Mouse (Mus musculus) hindbrain, embryonic 13.5 days (tissue): Measurements from ENCODE around the gene Nrxn3. TPM values are rescaled to one million over a fixed set of nuclear protein-coding genes. Genes with fewer than 3 reads are reported as not detected.

ENCODE experiments used
- ATAC-seq: fragments of 200-750 bp; cut with Nextera tagmentation; 2 replicates; pipeline ENCODE4 v1.8.0; 2017; ENCODE audit warnings: moderate TSS enrichment; ENCODE audit not compliant: low FRiP score
- H3K27ac ChIP-seq: fragments of 300-500 bp; sonication (generic); 2 replicates; pipeline ENCODE4 v1.5.1; 2015; ENCODE audit warnings: inconsistent platforms, mild to moderate bottlenecking, moderate library complexity
- H3K27me3 ChIP-seq: fragments of 300-500 bp; sonication (generic); 2 replicates; pipeline ENCODE4 v1.6.1; 2015; ENCODE audit warnings: mild to moderate bottlenecking, inconsistent platforms
- H3K36me3 ChIP-seq: fragments of 300-500 bp; sonication (generic); 2 replicates; pipeline ENCODE4 v1.6.1; 2015; ENCODE audit warnings: mild to moderate bottlenecking, inconsistent platforms
- H3K4me1 ChIP-seq: fragments of 300-500 bp; sonication (generic); replicated peaks from 2 replicates; pipeline ENCODE4 v1.6.1; 2015; ENCODE audit warnings: inconsistent platforms
- H3K4me2 ChIP-seq: fragments of 300-500 bp; sonication (generic); 2 replicates; pipeline ENCODE4 v1.6.1; 2015; ENCODE audit warnings: inconsistent platforms, mild to moderate bottlenecking, moderate library complexity
- H3K4me3 ChIP-seq: fragments of 300-500 bp; sonication (generic); 2 replicates; pipeline ENCODE4 v1.5.1; 2015; ENCODE audit warnings: mild to moderate bottlenecking, inconsistent platforms
- H3K9ac ChIP-seq: fragments of 300-500 bp; sonication (generic); 2 replicates; pipeline ENCODE4 v1.6.1; 2015; ENCODE audit warnings: mild to moderate bottlenecking, inconsistent platforms
- H3K9me3 ChIP-seq: fragments of 300-500 bp; sonication (generic); 2 replicates; pipeline ENCODE4 v1.6.1; 2016; ENCODE audit warnings: inconsistent platforms
- WGBS: fragments of 180-500 bp; shearing (Covaris S2); methylation state at CpG from one replicate; pipeline ENCODE4 v1.1.7; 2015; 5-methylcytosine and 5-hydroxymethylcytosine counted together
- polyA plus RNA-seq: library from polyadenylated mRNA; unstranded; fragments of >200 nt; fragmentation: Nextera tagmentation; extraction: Ambion mirVana; gene quantifications from 2 replicates; pipeline ENCODE4 v1.2.1, GENCODE M21; 2015

Nrxn3 gene
- polyA plus RNA-seq, 1 experiment from 2014 or later, result 92.1 TPM

- Histone ChIP-seq H3K4me1 (peaks cover 9% of the 10 kb centered on the region), H3K27ac (no peak overlapping the region), H3K9me3 (no peaks in the 10 kb centered on the region), H3K9ac (no peak overlapping the region), H3K27me3 (no peaks in the 10 kb centered on the region), H3K4me3 (no peak overlapping the region), H3K36me3 (no peaks in the 10 kb centered on the region), H3K4me2 (no peak overlapping the region)
- WGBS, result 23% methylated on average over 8 of the region's 8 CpGs
- no peak for ATAC-seq
These were observed 603.3 kb downstream of the Nrxn3 start for GRCm38 (mm10) chr12:89325864-89326560.

DNA sequence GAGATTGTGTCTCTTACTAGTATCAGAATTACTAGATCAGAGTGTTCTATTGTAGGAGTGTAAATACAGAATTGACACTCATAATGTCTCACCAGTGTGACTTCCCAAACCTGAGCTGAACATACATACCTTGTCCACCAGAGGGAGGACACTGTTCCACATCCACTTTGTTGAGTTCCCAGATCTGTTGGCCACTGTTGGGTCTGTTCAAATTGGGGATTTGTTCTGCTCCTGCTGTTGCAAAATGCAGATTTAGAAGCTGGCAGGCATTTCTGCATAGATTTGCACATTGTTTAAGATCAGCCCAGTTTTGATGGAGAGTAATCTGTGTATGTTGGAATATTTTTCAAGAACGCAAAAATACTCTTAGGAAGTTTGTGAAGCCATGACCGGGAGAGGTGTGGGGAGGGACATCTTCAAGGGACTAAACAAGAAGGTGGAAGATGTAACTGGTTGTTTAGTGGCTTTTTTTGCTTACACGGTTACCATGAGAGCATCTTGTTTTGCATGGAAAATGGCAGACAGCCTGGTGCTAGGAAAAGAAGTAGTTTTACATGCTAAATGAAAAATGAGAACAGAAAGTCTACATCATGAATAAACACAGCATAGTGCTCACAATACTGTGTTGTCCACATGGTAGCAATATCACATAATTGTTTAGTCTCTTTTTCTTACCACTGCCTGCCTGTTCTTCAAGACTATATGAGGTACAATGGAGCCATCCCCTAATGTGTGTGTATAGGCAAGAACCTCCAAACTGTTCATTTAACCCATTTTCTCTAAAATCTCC is 609.0 kb downstream of the Nrxn3 start:
- Histone ChIP-seq H3K27ac (no peak overlapping the region), H3K27me3 (no peaks in the 10 kb centered on the region), H3K4me3 (no peak overlapping the region), H3K9me3 (no peaks in the 10 kb centered on the region), H3K4me1 (no peaks in the 10 kb centered on the region), H3K9ac (no peak overlapping the region), H3K36me3 (no peaks in the 10 kb centered on the region), H3K4me2 (no peak overlapping the region)
- 97% methylated on average over 3 of the region's 3 CpGs for WGBS
- ATAC-seq, result no peak

GRCm38 (mm10) chr12:89333486-89333885 is 610.8 kb downstream of the Nrxn3 start:
- no peak for ATAC-seq
- H3K4me2 ChIP-seq, result no peak overlapping the region
- H3K27me3 ChIP-seq, result no peaks in the 10 kb centered on the region
- H3K9me3 ChIP-seq, result no peaks in the 10 kb centered on the region
- H3K9ac ChIP-seq, result no peak overlapping the region
- H3K36me3 ChIP-seq, result no peaks in the 10 kb centered on the region
- no peaks in the 10 kb centered on the region for H3K4me1 ChIP-seq
- WGBS, result 84% methylated on average over 5 of the region's 5 CpGs
- H3K27ac ChIP-seq, result no peak overlapping the region
- no peak overlapping the region for H3K4me3 ChIP-seq

- peaks cover under 1% of the 10 kb centered on the region; the same call in 1 of the 2 replicates for H3K4me1 ChIP-seq
- H3K4me3 ChIP-seq, result no peak overlapping the region
- WGBS, result 82% methylated on average over 4 of the region's 4 CpGs
- no peaks in the 10 kb centered on the region for H3K36me3 ChIP-seq
- no peak overlapping the region for H3K27ac ChIP-seq
- H3K4me2 ChIP-seq, result no peak overlapping the region
- no peaks in the 10 kb centered on the region for H3K27me3 ChIP-seq
- no peak for ATAC-seq
- no peak overlapping the region for H3K9ac ChIP-seq
- H3K9me3 ChIP-seq, result no peaks in the 10 kb centered on the region
These were observed 642.2 kb downstream of the Nrxn3 start for GRCm38 (mm10) chr12:89364850-89365249.

DNA sequence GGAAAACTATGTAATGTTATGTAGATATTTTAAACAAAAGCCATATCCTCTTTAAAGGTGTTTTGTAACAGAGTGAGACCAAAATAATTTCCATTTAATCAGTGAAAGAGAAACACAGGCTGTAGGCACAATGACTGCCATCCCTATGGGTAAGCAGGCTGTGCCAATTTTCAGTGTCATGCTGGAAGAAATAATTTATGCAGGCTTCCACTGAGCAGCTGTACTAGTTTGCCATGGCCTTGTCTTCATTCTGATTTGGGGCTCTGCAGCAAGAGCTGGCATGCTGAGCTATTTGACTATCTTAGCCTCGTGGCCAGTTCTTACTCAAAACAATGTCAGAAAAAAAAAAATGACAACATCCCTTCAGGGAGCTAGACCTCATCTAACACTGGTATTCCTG is 647.3 kb downstream of the Nrxn3 start:
- no peaks in the 10 kb centered on the region for H3K27me3 ChIP-seq
- no peak overlapping the region for H3K27ac ChIP-seq
- H3K4me1 ChIP-seq, result peaks cover 8% of the 10 kb centered on the region
- H3K9me3 ChIP-seq, result no peaks in the 10 kb centered on the region
- no peak overlapping the region for H3K4me2 ChIP-seq
- H3K4me3 ChIP-seq, result no peak overlapping the region
- WGBS, result 33% methylated on average over 1 of the region's 1 CpGs
- no peak for ATAC-seq
- no peaks in the 10 kb centered on the region for H3K36me3 ChIP-seq
- no peak overlapping the region for H3K9ac ChIP-seq

- H3K27ac ChIP-seq, result peak overlapping the region; percentile 67
- ATAC-seq, result no peak
- 70% methylated on average over 1 of the region's 1 CpGs for WGBS
These were observed 653.9 kb downstream of the Nrxn3 start for GRCm38 (mm10) chr12:89376600-89376999.

GRCm38 (mm10) chr12:89377051-89377643 is 654.5 kb downstream of the Nrxn3 start:
- H3K27ac ChIP-seq, result peak overlapping the region; percentile 67; the same call in 1 of the 2 replicates
- no peak overlapping the region for H3K4me3 ChIP-seq
- H3K9ac ChIP-seq, result no peak overlapping the region
- WGBS, result 50% methylated on average over 5 of the region's 5 CpGs
- no peaks in the 10 kb centered on the region for H3K9me3 ChIP-seq
- H3K4me2 ChIP-seq, result no peak overlapping the region
- peak; percentile 78 for ATAC-seq
- peaks cover 14% of the 10 kb centered on the region for H3K4me1 ChIP-seq
- no peaks in the 10 kb centered on the region for H3K27me3 ChIP-seq
- H3K36me3 ChIP-seq, result no peaks in the 10 kb centered on the region

More at GRCm38 (mm10) chr12:89376600-89376999, 653.9 kb downstream of the Nrxn3 start:
- Histone ChIP-seq H3K4me2 (no peak overlapping the region), H3K9ac (no peak overlapping the region), H3K27me3 (no peaks in the 10 kb centered on the region), H3K4me1 (peaks cover 14% of the 10 kb centered on the region), H3K9me3 (no peaks in the 10 kb centered on the region), H3K4me3 (no peak overlapping the region), H3K36me3 (no peaks in the 10 kb centered on the region)

DNA sequence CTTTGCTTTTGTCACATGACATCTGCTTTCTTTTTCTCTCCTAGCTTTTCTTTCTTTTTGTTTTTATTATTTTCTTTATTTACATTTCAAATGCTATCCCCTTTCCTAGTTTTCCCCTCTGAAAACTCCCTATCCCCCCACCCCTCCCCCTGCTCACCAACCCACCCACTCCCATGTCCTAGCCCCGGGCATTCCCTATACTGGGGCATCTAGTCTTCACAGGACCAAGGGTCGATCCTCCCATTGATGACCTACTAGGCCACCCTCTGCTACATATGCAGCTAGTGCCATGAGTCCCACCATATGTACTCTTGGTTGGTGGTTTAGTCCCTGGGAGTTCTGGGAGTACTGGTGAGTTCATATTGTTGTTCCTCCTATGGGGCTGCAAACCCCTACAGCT is 655.0 kb downstream of the Nrxn3 start:
- Histone ChIP-seq H3K36me3 (no peaks in the 10 kb centered on the region), H3K9ac (no peak overlapping the region), H3K27me3 (no peaks in the 10 kb centered on the region), H3K4me2 (no peak overlapping the region), H3K4me3 (no peak overlapping the region), H3K9me3 (no peaks in the 10 kb centered on the region), H3K27ac (no peak overlapping the region), H3K4me1 (peaks cover 14% of the 10 kb centered on the region)
- WGBS, result 87% methylated on average over 2 of the region's 2 CpGs
- no peak for ATAC-seq

- Histone ChIP-seq H3K9me3 (no peaks in the 10 kb centered on the region), H3K36me3 (no peaks in the 10 kb centered on the region), H3K27ac (no peak overlapping the region), H3K4me1 (no peaks in the 10 kb centered on the region), H3K4me2 (no peak overlapping the region), H3K9ac (no peak overlapping the region), H3K4me3 (no peak overlapping the region), H3K27me3 (no peaks in the 10 kb centered on the region)
- WGBS, result 17% methylated on average over 3 of the region's 3 CpGs
- ATAC-seq, result no peak
These were observed 660.6 kb downstream of the Nrxn3 start for GRCm38 (mm10) chr12:89383254-89383653.

DNA sequence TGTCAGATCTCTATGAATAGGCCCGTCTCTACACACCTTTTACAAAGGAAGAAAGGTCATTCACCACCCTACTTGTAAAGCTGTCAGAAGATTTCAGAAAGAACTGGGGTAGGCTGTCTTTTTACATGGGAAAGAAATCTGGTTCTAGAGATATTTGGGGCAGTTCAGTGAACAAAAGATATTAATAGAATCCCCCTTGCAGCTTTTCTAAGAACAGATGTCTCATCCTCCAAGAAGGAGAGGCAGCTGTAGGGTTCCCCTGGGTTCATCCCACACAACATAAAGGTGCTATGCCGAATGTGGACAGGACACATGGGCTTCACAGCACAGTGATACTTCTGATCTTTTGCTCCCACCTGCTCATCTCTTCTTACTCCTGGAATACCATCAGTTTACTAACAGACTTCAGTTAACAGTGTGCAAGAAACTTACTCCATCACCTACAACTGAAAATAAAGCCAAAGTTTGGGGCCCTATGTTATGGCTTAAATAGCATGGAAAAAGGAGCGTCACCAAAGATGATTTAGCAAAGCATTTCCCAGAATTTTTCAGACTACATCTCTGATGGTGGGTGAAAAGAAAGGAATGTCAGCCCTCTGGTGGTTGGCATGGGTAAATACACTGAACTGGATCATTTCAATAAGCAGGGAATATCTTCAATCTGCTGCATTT is 672.6 kb downstream of the Nrxn3 start:
- WGBS, result 54% methylated on average over 3 of the region's 3 CpGs
- H3K27ac ChIP-seq, result no peak overlapping the region; the same call in 1 of the 2 replicates
- H3K4me1 ChIP-seq, result 0 out of 2 replicates have a peak, but pooled peaks cover 8% of the 10 kb centered on the region

GRCm38 (mm10) chr12:89436519-89436918 is 713.8 kb downstream of the Nrxn3 start:
- Histone ChIP-seq H3K4me1 (no peaks in the 10 kb centered on the region), H3K4me2 (no peak overlapping the region), H3K36me3 (no peaks in the 10 kb centered on the region), H3K9ac (no peak overlapping the region), H3K27me3 (no peaks in the 10 kb centered on the region), H3K27ac (no peak overlapping the region), H3K4me3 (no peak overlapping the region), H3K9me3 (no peaks in the 10 kb centered on the region)
- no peak for ATAC-seq

More for the DNA sequence above, 672.6 kb downstream of the Nrxn3 start:
- Histone ChIP-seq H3K4me2 (no peak overlapping the region), H3K9ac (no peak overlapping the region), H3K4me3 (no peak overlapping the region), H3K27me3 (no peaks in the 10 kb centered on the region), H3K36me3 (no peaks in the 10 kb centered on the region), H3K9me3 (no peaks in the 10 kb centered on the region)
- ATAC-seq, result no peak
